ENCODE assay signal across 16 mouse cellular contexts in genomic region chr7:142400750-142401142, GRCm38 (mm10). TPM values are rescaled to one million over a fixed set of nuclear protein-coding genes. Genes with fewer than 3 reads are reported as not detected.
DNase-seq lines count a peak whose midpoint lies in the region; ATAC-seq and TF ChIP-seq lines count a peak whose summit lies in the region.
"Had no signal": no experiment of that assay in that cellular context is flagged by ENCODE, and none has a peak within 500 bp of the region (broad histone marks: within the 10 kb centered on the region; RNA-seq: fewer than 3 reads in every experiment).

No protein-coding gene starts in this region.

- no peak for DNase-seq in hindbrain, postnatal 0 days (ENCODE audit: low spot score)
- peak; percentile 84 for DNase-seq in Muller cell, postnatal 12 days (ENCODE audit: inconsistent ontology term)
- DNase-seq in embryo, embryonic 10.5 days (ENCODE audit: low spot score), result peak; percentile 29
- DNase-seq in kidney, postnatal 25 days, result peak; percentile 46 to 70
- no peak for DNase-seq in cerebellum, postnatal 4 days (ENCODE audit: low spot score in 2 of 2)
- DNase-seq in layer of hippocampus, adult 11-12 months (ENCODE audit: low spot score), result no peak
- DNase-seq: cerebellum, adult 2 months; left cerebral cortex, postnatal 4 days; thymus, adult 2 months had no signal

- ATAC-seq in hindbrain, postnatal 0 days, result 0 out of 2 replicates have a peak, but pooled peaks have one; percentile 29
- ATAC-seq in hindbrain, embryonic 12.5 days (ENCODE audit: low FRiP score), result no peak

- no peaks in the 10 kb centered on the region for H3K27me3 ChIP-seq in hindbrain, postnatal 0 days (ENCODE audit: insufficient read depth, low read length)
- no peaks in the 10 kb centered on the region for H3K27me3 ChIP-seq in hindbrain, embryonic 12.5 days
- H3K27me3 ChIP-seq: heart, embryonic 13.5 days; hindbrain, embryonic 15.5 days; megakaryocyte, embryonic 14.5 days had no signal

- H3K9ac ChIP-seq in hindbrain, postnatal 0 days (replicated peaks; ENCODE audit: low read length), result no peak overlapping the region
- H3K9ac ChIP-seq in hindbrain, embryonic 12.5 days, result no peak overlapping the region
- H3K9ac ChIP-seq: heart, embryonic 13.5 days; hindbrain, embryonic 15.5 days had no signal

- H3K27ac ChIP-seq in hindbrain, postnatal 0 days, result no peak overlapping the region
- H3K27ac ChIP-seq in hindbrain, embryonic 12.5 days, result no peak overlapping the region
- H3K27ac ChIP-seq: heart, embryonic 13.5 days; hindbrain, embryonic 15.5 days had no signal

- H3K36me3 ChIP-seq in hindbrain, postnatal 0 days (ENCODE audit: insufficient read depth, low read length), result no peaks in the 10 kb centered on the region
- no peaks in the 10 kb centered on the region for H3K36me3 ChIP-seq in hindbrain, embryonic 12.5 days
- H3K36me3 ChIP-seq: heart, embryonic 13.5 days; hindbrain, embryonic 15.5 days had no signal

- no peak for TF ChIP-seq CTCF in hindbrain, postnatal 0 days (IDR thresholded peaks at IDR 0.05; ENCODE audit: low read depth)

- no peaks in the 10 kb centered on the region for H3K9me3 ChIP-seq in hindbrain, postnatal 0 days (ENCODE audit: low read length)
- H3K9me3 ChIP-seq in hindbrain, embryonic 12.5 days (replicated peaks), result no peaks in the 10 kb centered on the region
- H3K9me3 ChIP-seq: heart, embryonic 13.5 days; hindbrain, embryonic 15.5 days; megakaryocyte, embryonic 14.5 days had no signal

- WGBS in hindbrain, postnatal 0 days, result 44% methylated on average over 7 of the region's 7 CpGs
- 62% methylated on average over 7 of the region's 7 CpGs for WGBS in hindbrain, embryonic 12.5 days

- H3K4me2 ChIP-seq in hindbrain, postnatal 0 days (ENCODE audit: low read depth, low read length), result no peak overlapping the region
- H3K4me2 ChIP-seq in hindbrain, embryonic 12.5 days (replicated peaks), result no peak overlapping the region
- H3K4me2 ChIP-seq: heart, embryonic 13.5 days; hindbrain, embryonic 15.5 days had no signal

- no peaks in the 10 kb centered on the region for H3K4me1 ChIP-seq in hindbrain, postnatal 0 days (ENCODE audit: insufficient read depth, low read length)
- no peaks in the 10 kb centered on the region for H3K4me1 ChIP-seq in hindbrain, embryonic 12.5 days
- H3K4me1 ChIP-seq: hindbrain, embryonic 15.5 days had no signal

- no peak overlapping the region for H3K4me3 ChIP-seq in hindbrain, postnatal 0 days (ENCODE audit: low read length)
- no peak overlapping the region for H3K4me3 ChIP-seq in hindbrain, embryonic 12.5 days
- H3K4me3 ChIP-seq: erythroblast, embryonic 14.5 days; heart, embryonic 13.5 days; hindbrain, embryonic 15.5 days; megakaryocyte, embryonic 14.5 days had no signal

RNA-seq across cellular contexts. Expression of gene Ctsd, which starts 12.9 kb away (rescaled TPM):
- total RNA-seq in hindbrain, postnatal 0 days (2014; rRNA removed), result 638 and 755 TPM in 2 replicates
- 400 and 402 TPM in 2 replicates for polyA plus RNA-seq in hindbrain, postnatal 0 days (2015; fragmentation: Nextera tagmentation; extraction: Ambion mirVana)
- 213 and 215 TPM in 2 replicates for polyA plus RNA-seq in hindbrain, embryonic 12.5 days (2016; fragmentation: Nextera tagmentation; extraction: Ambion mirVana)

RNA-seq across cellular contexts. Expression of gene Gm49369, which starts 18.3 kb away (rescaled TPM):
- total RNA-seq in hindbrain, postnatal 0 days (2014; rRNA removed), result 1.0 TPM in 1 of 2 replicates, not detected in the other
- polyA plus RNA-seq in hindbrain, postnatal 0 days (2015; fragmentation: Nextera tagmentation; extraction: Ambion mirVana), result 2.1 and 2.9 TPM in 2 replicates
- not detected in 2 replicates for polyA plus RNA-seq in hindbrain, embryonic 12.5 days (2016; fragmentation: Nextera tagmentation; extraction: Ambion mirVana)
- polyA plus RNA-seq: heart, embryonic 13.5 days had no signal

RNA-seq across cellular contexts. Expression of gene Ifitm10, which starts 27.2 kb away (rescaled TPM):
- 22.7 and 25.4 TPM in 2 replicates for total RNA-seq in hindbrain, postnatal 0 days (2014; rRNA removed)
- polyA plus RNA-seq in hindbrain, postnatal 0 days (2015; fragmentation: Nextera tagmentation; extraction: Ambion mirVana), result 17.2 and 19.9 TPM in 2 replicates
- polyA plus RNA-seq in hindbrain, embryonic 12.5 days (2016; fragmentation: Nextera tagmentation; extraction: Ambion mirVana), result 0.82 and 1.3 TPM in 2 replicates

RNA-seq across cellular contexts. Expression of gene Syt8, which starts 33.9 kb away (rescaled TPM):
- total RNA-seq in hindbrain, postnatal 0 days (2014; rRNA removed), result not detected in 2 replicates
- polyA plus RNA-seq in hindbrain, postnatal 0 days (2015; fragmentation: Nextera tagmentation; extraction: Ambion mirVana), result 0.15 TPM in 1 of 2 replicates, not detected in the other
- polyA plus RNA-seq in hindbrain, embryonic 12.5 days (2016; fragmentation: Nextera tagmentation; extraction: Ambion mirVana), result 0.30 TPM in 1 of 2 replicates, not detected in the other
- total RNA-seq: adrenal gland, postnatal 4 days; gastrocnemius, adult 18-20 months; left cerebral cortex, postnatal 4 days had no signal
- polyA plus RNA-seq: cerebellum, adult 2 months; erythroblast, embryonic 14.5 days; hindbrain, embryonic 15.5 days had no signal

RNA-seq across cellular contexts. Expression of gene Tnni2, which starts 40.9 kb away (rescaled TPM):
- total RNA-seq in hindbrain, postnatal 0 days (2014; rRNA removed), result 1.3 and 8.5 TPM in 2 replicates
- polyA plus RNA-seq in hindbrain, postnatal 0 days (2015; fragmentation: Nextera tagmentation; extraction: Ambion mirVana), result 0.63 TPM in 2 replicates
- polyA plus RNA-seq in hindbrain, embryonic 12.5 days (2016; fragmentation: Nextera tagmentation; extraction: Ambion mirVana), result 1.9 and 3.6 TPM in 2 replicates
- total RNA-seq: left cerebral cortex, postnatal 4 days had no signal
- polyA plus RNA-seq: erythroblast, embryonic 14.5 days had no signal

Comparison
In these comparisons a context has a peak if more than half of its experiments do, and no peak if none do; other contexts are left out.
1. DNase-seq: peak in Muller cell, postnatal 12 days (single experiment), embryo, embryonic 10.5 days (single experiment) and kidney, postnatal 25 days (2 of 2); none in hindbrain, postnatal 0 days (single experiment), cerebellum, postnatal 4 days (0 of 2) and layer of hippocampus, adult 11-12 months (single experiment).